Mouse (Mus musculus): Measurements from ENCODE around the gene Ubr3. TPM values are rescaled to one million over a fixed set of nuclear protein-coding genes. Genes with fewer than 3 reads are reported as not detected.
"Not testable (repeated sequence)": the region's sequence is repeated elsewhere in the genome, so short reads cannot be mapped to it uniquely, and the experiment has no call there.

Ubr3 gene
- total RNA-seq, 1 experiment from 2014 or later = 56.1 TPM

GRCm38 (mm10) chr2:69897618-69898575 is 851 bp downstream of the Ubr3 start:
- ATAC-seq (replicated peaks; ENCODE audit: low read depth, poor library complexity, severe bottlenecking) = peak; percentile 78

- no peak for ATAC-seq (replicated peaks; ENCODE audit: low read depth, poor library complexity, severe bottlenecking)
These were observed 6.5 kb downstream of the Ubr3 start for GRCm38 (mm10) chr2:69903541-69903940.

GRCm38 (mm10) chr2:69907394-69907793 is 10.3 kb downstream of the Ubr3 start:
- not testable (repeated sequence) for ATAC-seq (replicated peaks; ENCODE audit: low read depth, poor library complexity, severe bottlenecking)

DNA sequence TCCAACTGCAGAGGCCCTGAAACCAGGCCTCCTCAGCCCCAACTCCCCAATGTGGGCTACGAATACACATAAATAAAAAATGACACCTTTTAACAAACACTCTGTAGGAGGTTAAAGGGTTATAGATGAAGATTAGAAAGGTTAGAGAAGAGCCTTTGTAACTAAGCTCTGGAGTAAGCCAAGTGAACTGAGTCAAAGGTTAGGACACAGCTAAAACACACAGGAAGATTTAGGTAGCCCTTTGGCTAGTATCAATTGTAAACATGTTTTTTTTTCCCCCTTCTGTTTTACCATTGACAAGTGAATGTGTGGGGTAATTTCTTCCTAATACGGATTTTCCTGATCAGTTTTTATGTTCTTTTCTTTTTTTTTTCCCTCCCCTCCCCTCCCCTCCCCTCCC is 15.8 kb downstream of the Ubr3 start:
- ATAC-seq (replicated peaks; ENCODE audit: low read depth, poor library complexity, severe bottlenecking) = no peak

GRCm38 (mm10) chr2:69917301-69917700 is 20.3 kb downstream of the Ubr3 start:
- no peak for ATAC-seq (replicated peaks; ENCODE audit: low read depth, poor library complexity, severe bottlenecking)

GRCm38 (mm10) chr2:69924943-69925342 is 27.9 kb downstream of the Ubr3 start:
- 0 out of 2 replicates have a peak, but pooled peaks have one; percentile 29 for ATAC-seq (replicated peaks; ENCODE audit: low read depth, poor library complexity, severe bottlenecking)

DNA sequence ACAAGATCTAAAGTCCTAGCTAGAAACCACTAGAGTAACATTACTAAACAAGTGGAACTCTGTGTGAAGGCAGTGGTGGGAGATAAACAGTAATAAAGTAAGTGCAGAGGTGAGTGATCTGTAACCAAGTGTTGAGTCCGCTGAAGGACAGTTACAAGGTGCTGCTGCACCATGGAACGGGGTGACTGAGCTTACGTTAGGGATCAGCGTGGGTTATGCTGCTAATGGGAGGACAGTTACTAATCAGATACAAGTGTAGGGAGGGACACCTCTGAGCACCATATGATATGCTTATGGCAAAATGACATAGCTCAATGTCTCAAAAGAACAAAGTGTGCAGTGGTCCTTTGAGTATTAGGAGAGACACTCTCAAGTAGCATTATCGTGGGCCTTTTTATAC is 39.3 kb downstream of the Ubr3 start:
- ATAC-seq (replicated peaks; ENCODE audit: low read depth, poor library complexity, severe bottlenecking) = no peak

GRCm38 (mm10) chr2:69939226-69939625 is 42.2 kb downstream of the Ubr3 start:
- ATAC-seq (replicated peaks; ENCODE audit: low read depth, poor library complexity, severe bottlenecking) = peak; percentile 45; the same call in 1 of the 2 replicates

DNA sequence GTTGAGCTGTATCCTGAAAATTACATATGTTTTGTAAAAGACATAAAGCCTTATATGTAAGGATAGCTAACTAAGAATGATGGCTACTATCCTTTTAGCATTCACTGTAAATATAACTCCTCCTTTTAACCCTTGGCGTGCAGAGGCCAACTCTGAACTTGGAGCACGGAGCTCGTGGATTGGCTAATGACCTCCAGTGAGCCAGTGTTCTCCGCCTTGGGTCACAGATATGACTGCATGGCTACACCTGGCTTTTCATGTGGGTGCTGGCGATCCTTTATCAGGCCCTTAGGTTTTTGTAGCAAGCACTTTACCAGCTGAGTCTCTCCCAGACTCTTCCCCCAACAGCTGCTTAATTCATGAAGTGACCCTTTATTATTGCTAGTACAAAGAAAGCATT is 42.6 kb downstream of the Ubr3 start:
- ATAC-seq (replicated peaks; ENCODE audit: low read depth, poor library complexity, severe bottlenecking) = no peak

GRCm38 (mm10) chr2:69941391-69942030 is 44.5 kb downstream of the Ubr3 start:
- no peak for ATAC-seq (replicated peaks; ENCODE audit: low read depth, poor library complexity, severe bottlenecking)

GRCm38 (mm10) chr2:69952849-69953248 is 55.8 kb downstream of the Ubr3 start:
- no peak for ATAC-seq (replicated peaks; ENCODE audit: low read depth, poor library complexity, severe bottlenecking)

GRCm38 (mm10) chr2:69955635-69956034 is 58.6 kb downstream of the Ubr3 start:
- ATAC-seq (replicated peaks; ENCODE audit: low read depth, poor library complexity, severe bottlenecking) = peak; percentile 47; the same call in 1 of the 2 replicates

DNA sequence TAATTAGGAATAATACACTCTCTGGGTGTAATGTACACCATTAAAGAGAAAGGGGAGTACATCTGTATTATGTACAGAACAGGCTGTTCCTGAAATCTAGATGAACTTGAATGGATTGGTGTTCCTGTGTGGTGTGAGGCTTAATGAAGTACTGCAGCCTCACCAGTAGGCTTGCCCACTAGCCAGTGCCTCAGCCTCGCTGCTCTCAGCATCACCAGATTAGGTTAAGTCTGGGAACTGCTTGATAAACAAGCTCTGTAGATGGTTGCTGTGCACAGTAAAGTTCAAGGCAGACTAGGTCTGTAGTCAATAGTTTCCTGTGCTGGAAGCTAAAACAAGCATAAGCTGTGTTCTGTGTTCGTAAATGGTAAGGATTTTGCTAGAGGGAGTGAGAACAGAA is 60.6 kb downstream of the Ubr3 start:
- no peak for ATAC-seq (replicated peaks; ENCODE audit: low read depth, poor library complexity, severe bottlenecking)

GRCm38 (mm10) chr2:69974896-69975295 is 77.8 kb downstream of the Ubr3 start:
- ATAC-seq (replicated peaks; ENCODE audit: low read depth, poor library complexity, severe bottlenecking) = no peak

DNA sequence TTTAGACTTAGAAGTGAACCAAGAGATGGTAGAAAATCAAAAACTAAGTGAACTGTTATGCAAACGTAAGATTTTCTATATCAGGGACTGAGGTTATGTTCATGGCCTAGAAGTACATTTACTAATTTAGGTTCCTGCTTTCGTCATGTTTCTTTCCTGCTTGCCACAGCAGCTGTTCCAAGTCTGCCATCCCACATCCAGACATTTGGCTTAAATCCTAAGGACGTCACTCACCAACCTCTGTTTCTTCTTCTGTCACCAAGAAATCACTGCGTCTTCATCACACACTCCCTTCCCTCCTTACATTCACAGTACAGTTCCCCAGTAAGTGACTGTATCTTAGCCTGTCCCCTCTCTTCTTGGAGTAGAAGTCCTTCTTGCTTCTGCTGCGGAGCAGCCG is 92.2 kb downstream of the Ubr3 start:
- ATAC-seq (replicated peaks; ENCODE audit: low read depth, poor library complexity, severe bottlenecking) = no peak

DNA sequence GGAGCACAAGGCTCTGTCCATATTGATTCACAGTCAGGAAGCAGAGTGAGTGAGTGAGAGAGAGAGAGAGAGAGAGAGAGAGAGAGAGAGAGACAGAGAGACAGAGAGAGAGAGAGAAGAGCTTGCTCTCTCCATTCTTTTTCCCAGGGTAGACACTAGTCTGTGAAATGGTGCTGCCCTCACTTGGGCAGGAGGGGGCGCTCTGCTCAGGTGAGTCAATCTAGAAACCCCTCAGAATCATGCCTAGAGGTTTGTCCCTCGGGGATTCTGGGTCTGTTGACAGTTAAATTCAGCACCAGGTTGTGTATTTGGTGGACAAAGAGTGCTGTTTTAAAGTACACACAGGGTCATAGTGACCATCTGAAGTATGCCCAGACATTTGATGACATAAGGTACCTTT is 93.6 kb downstream of the Ubr3 start:
- ATAC-seq (replicated peaks; ENCODE audit: low read depth, poor library complexity, severe bottlenecking) = no peak

- not testable (repeated sequence) for ATAC-seq (replicated peaks; ENCODE audit: low read depth, poor library complexity, severe bottlenecking)
These were observed 97.2 kb downstream of the Ubr3 start for GRCm38 (mm10) chr2:69994082-69994736.

- ATAC-seq (replicated peaks; ENCODE audit: low read depth, poor library complexity, severe bottlenecking) = peak; percentile 41; the same call in 1 of the 2 replicates
These were observed 97.7 kb downstream of the Ubr3 start for GRCm38 (mm10) chr2:69994779-69995178.

GRCm38 (mm10) chr2:69999097-69999770 is 102.2 kb downstream of the Ubr3 start:
- peak; percentile 69 for ATAC-seq (replicated peaks; ENCODE audit: low read depth, poor library complexity, severe bottlenecking)

- no peak for ATAC-seq (replicated peaks; ENCODE audit: low read depth, poor library complexity, severe bottlenecking)
These were observed 103.3 kb downstream of the Ubr3 start for GRCm38 (mm10) chr2:70000316-70000715.

Data from common myeloid progenitor, adult 5-6 weeks (primary cell).